Mouse (Mus musculus): ENCODE results near the gene Foxp1.
A peak's percentile ranks its signal among the peaks of the same experiment; 100 is the strongest.

Gene Foxp1

GRCm38 (mm10) chr6:99107674-99108073 is 414.8 kb downstream of the Foxp1 start:
- DNase-seq = no peak

- DNase-seq = no peak
Observed at GRCm38 (mm10) chr6:99107081-99107482, 415.4 kb downstream of the Foxp1 start.

- DNase-seq = no peak
Observed at GRCm38 (mm10) chr6:99105979-99106378, 416.5 kb downstream of the Foxp1 start.

GRCm38 (mm10) chr6:99104446-99104845 is 418.1 kb downstream of the Foxp1 start:
- DNase-seq = no peak

GRCm38 (mm10) chr6:99103911-99104310 is 418.6 kb downstream of the Foxp1 start:
- DNase-seq = no peak

GRCm38 (mm10) chr6:99101489-99101908 is 421.0 kb downstream of the Foxp1 start:
- peak in 1 of 2 experiments; percentile 6 for DNase-seq

GRCm38 (mm10) chr6:99100331-99100730 is 422.2 kb downstream of the Foxp1 start:
- no peak for DNase-seq

- DNase-seq = no peak
Observed at GRCm38 (mm10) chr6:99099781-99100180, 422.7 kb downstream of the Foxp1 start.

GRCm38 (mm10) chr6:99097191-99097590 is 425.3 kb downstream of the Foxp1 start:
- DNase-seq = no peak

- no peak for DNase-seq
Observed at GRCm38 (mm10) chr6:99096776-99097166, 425.8 kb downstream of the Foxp1 start.

- peak in 1 of 2 experiments; percentile 30 for DNase-seq
Observed at GRCm38 (mm10) chr6:99096105-99096775, 426.3 kb downstream of the Foxp1 start.

- no peak for DNase-seq
Observed at GRCm38 (mm10) chr6:99095185-99096104, 427.1 kb downstream of the Foxp1 start.

- DNase-seq = no peak
Observed at GRCm38 (mm10) chr6:99094339-99094989, 428.1 kb downstream of the Foxp1 start.

- no peak for DNase-seq
Observed at GRCm38 (mm10) chr6:99093856-99094255, 428.7 kb downstream of the Foxp1 start.

- no peak for DNase-seq
Observed at GRCm38 (mm10) chr6:99093208-99093607, 429.3 kb downstream of the Foxp1 start.

GRCm38 (mm10) chr6:99091799-99092198 is 430.7 kb downstream of the Foxp1 start:
- no peak for DNase-seq

GRCm38 (mm10) chr6:99087598-99087997 is 434.9 kb downstream of the Foxp1 start:
- DNase-seq = no peak

- DNase-seq = peak in 1 of 2 experiments; percentile 11
Observed at GRCm38 (mm10) chr6:99084956-99085355, 437.6 kb downstream of the Foxp1 start.

GRCm38 (mm10) chr6:99081259-99081658 is 441.3 kb downstream of the Foxp1 start:
- DNase-seq = no peak

GRCm38 (mm10) chr6:99079041-99079835 is 443.3 kb downstream of the Foxp1 start:
- no peak for DNase-seq

- no peak for DNase-seq
Observed at GRCm38 (mm10) chr6:99078089-99078488, 444.4 kb downstream of the Foxp1 start.

Measured in kidney, adult 8-10 months (tissue).